Mouse (Mus musculus) heart, embryonic 13.5 days (tissue): ENCODE data around the gene Irf2bpl. TPM values are rescaled to one million over a fixed set of nuclear protein-coding genes. Genes with fewer than 3 reads are reported as not detected.

Experiments used
- ATAC-seq: fragments of 200-750 bp; cut with Nextera tagmentation; 2 replicates; pipeline ENCODE4 v1.8.0; 2017; ENCODE audit warnings: moderate TSS enrichment; ENCODE audit not compliant: insufficient number of reproducible peaks, low FRiP score, low TSS enrichment; ENCODE audit errors: extremely low read depth
- H3K27ac ChIP-seq: fragments of 300-500 bp; sonication (generic); replicated peaks from 2 replicates; pipeline ENCODE4 v1.5.1; 2015; ENCODE audit warnings: moderate library complexity, mild to moderate bottlenecking, inconsistent platforms
- H3K27me3 ChIP-seq: fragments of 300-500 bp; sonication (generic); replicated peaks from 2 replicates; pipeline ENCODE4 v1.6.1; 2015; ENCODE audit warnings: mild to moderate bottlenecking, inconsistent platforms
- H3K36me3 ChIP-seq: fragments of 300-500 bp; sonication (generic); 2 replicates; pipeline ENCODE4 v1.6.1; 2015; ENCODE audit warnings: mild to moderate bottlenecking, inconsistent platforms
- H3K4me1 ChIP-seq: fragments of 300-500 bp; sonication (generic); 2 replicates; pipeline ENCODE4 v1.6.1; 2015; ENCODE audit warnings: inconsistent platforms
- H3K4me2 ChIP-seq: fragments of 300-500 bp; sonication (generic); 2 replicates; pipeline ENCODE4 v1.6.1; 2015; ENCODE audit warnings: inconsistent platforms, mild to moderate bottlenecking, moderate library complexity
- H3K4me3 ChIP-seq: fragments of 300-500 bp; sonication (generic); 2 replicates; pipeline ENCODE4 v1.5.1; 2015; ENCODE audit warnings: moderate library complexity, mild to moderate bottlenecking, inconsistent platforms
- H3K9ac ChIP-seq: fragments of 300-500 bp; sonication (generic); 2 replicates; pipeline ENCODE4 v1.6.1; 2015; ENCODE audit warnings: inconsistent platforms, mild to moderate bottlenecking, moderate library complexity
- H3K9me3 ChIP-seq: fragments of 300-500 bp; sonication (generic); 2 replicates; pipeline ENCODE4 v1.6.1; 2016; ENCODE audit warnings: inconsistent platforms
- WGBS: fragments of 180-500 bp; shearing (Covaris S2); methylation state at CpG from one replicate; pipeline ENCODE4 v1.1.7; 2015; ENCODE audit warnings: mixed read lengths; 5-methylcytosine and 5-hydroxymethylcytosine counted together
- polyA plus RNA-seq: library from polyadenylated mRNA; unstranded; fragments of >200 nt; fragmentation: Nextera tagmentation; extraction: Ambion mirVana; gene quantifications from 2 replicates; pipeline ENCODE4 v1.2.1, GENCODE M21; 2015

Irf2bpl gene
- polyA plus RNA-seq, 1 experiment from 2014 or later, result 34.1 TPM

DNA sequence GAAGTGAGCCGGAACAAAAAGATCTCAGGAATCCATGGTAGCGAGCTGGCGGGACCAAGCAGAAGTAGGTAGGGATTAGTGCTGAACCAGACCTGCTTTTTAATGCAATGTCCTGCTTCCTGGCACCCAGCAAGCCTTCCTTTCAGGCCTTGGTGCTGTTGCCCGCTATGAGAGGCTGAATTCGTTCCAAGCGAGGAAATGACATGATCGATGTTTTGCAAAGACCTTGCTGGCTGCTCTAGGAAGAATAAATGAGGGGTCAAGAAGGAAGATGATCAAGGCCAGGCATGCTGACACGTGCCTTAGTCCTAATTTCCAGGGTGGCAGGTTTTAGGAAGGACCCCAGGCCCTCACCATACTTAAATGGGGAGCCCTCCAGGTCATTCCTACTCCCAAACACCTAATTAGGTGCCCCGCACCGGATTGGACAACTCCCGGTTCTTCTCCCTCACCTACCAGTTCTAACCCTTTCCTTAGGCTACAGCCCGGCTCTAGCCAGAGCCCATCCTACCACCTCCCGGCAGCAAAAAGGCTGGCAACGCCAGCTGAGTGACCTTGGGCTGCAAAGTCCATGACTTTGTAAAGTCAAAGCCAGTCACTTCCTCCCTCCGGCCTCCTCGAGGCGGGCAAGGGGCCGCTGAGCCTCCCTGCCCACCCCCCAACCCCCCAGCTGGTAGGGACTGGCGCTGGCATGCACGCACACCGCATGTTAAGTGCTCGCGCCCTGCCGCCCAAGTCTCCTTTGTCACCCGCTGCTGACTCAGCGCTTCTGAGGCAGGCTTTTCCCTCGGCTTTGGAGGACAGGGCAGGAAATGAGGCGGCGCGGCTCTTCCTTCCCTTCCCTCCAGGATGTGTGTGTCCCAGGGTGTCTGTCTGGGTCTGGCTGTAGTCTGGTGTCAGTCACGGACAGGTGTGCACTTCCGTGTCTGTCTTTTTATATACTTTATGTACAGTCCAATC is 52.7 kb downstream of the Irf2bpl start:
- Histone ChIP-seq H3K4me3 (peak overlapping the region; percentile 21), H3K9me3 (no peaks in the 10 kb centered on the region), H3K4me1 (peaks cover 79% of the 10 kb centered on the region), H3K27me3 (no peaks in the 10 kb centered on the region), H3K9ac (peak overlapping the region; percentile 76), H3K4me2 (peak overlapping the region; percentile 57), H3K36me3 (no peaks in the 10 kb centered on the region), H3K27ac (peak overlapping the region; percentile 94)
- no peak for ATAC-seq
- WGBS, result 24% methylated on average over 32 of the region's 32 CpGs

Other genes with a start within 250 kb of the Irf2bpl start
- gene Vash1, start 206.1 kb downstream of the Irf2bpl start, polyA plus RNA-seq, result 9.3 and 9.8 TPM in 2 replicates
- 9.6 TPM in 2 replicates for gene Angel1, start 158.3 kb downstream of the Irf2bpl start, polyA plus RNA-seq
- gene Lrrc74a, start 150.4 kb downstream of the Irf2bpl start, polyA plus RNA-seq, result not detected in 2 replicates
- 18.4 and 21.3 TPM in 2 replicates for gene Cipc, start 62.2 kb upstream of the Irf2bpl start, polyA plus RNA-seq
- gene Zdhhc22, start 105.6 kb upstream of the Irf2bpl start, polyA plus RNA-seq, result 0.04 and 0.09 TPM in 2 replicates
- gene Tmem63c, start 136.5 kb upstream of the Irf2bpl start, polyA plus RNA-seq, result not detected in 2 replicates
- gene Ngb, start 217.7 kb upstream of the Irf2bpl start, polyA plus RNA-seq, result 0.23 and 0.38 TPM in 2 replicates